Mouse (Mus musculus) G1E (cell line): ENCODE measurements at regions not wholly inside any gene's neighbourhood (a gene's known extent, or its start where the extent isn't known, plus 50 kb on each side); places are given as distances from the start of the nearest gene placed in this dataset.

ENCODE experiments used
- ATAC-seq: 2 replicates; pipeline ENCODE4 v1.8.0; 2016; ENCODE audit warnings: mild to moderate bottlenecking; ENCODE audit not compliant: insufficient number of reproducible peaks, poor library complexity, low FRiP score, severe bottlenecking; ENCODE audit errors: extremely low read depth
- DNase-seq: peaks from one replicate; pipeline ENCODE4 v3.0.0; 2012; ENCODE audit warnings: low spot score
- H3K27me3 ChIP-seq: 2 replicates; pipeline ENCODE4 v1.6.1; 2012; ENCODE audit warnings: mild to moderate bottlenecking, low read length, inconsistent platforms; ENCODE audit not compliant: insufficient read depth
- H3K36me3 ChIP-seq: replicated peaks from 2 replicates; pipeline ENCODE3; 2012; ENCODE audit warnings: mild to moderate bottlenecking, inconsistent platforms
- H3K4me1 ChIP-seq: 2 replicates; pipeline ENCODE4 v1.6.1; 2012; ENCODE audit warnings: low read depth, low read length, inconsistent platforms, mixed read lengths; ENCODE audit not compliant: insufficient read depth
- H3K4me3 ChIP-seq: 2 replicates; pipeline ENCODE4 v1.5.1; 2012; ENCODE audit warnings: low read depth, mild to moderate bottlenecking, inconsistent platforms, low read length, moderate library complexity, mixed read lengths
- H3K9me3 ChIP-seq: replicated peaks from 2 replicates; pipeline ENCODE4 v1.6.1; 2012; ENCODE audit warnings: inconsistent platforms
- CTCF ChIP-seq: IDR thresholded peaks from 2 replicates; pipeline ENCODE4 v1.5.1; 2012; ENCODE audit warnings: low read depth, low read length, inconsistent platforms, mixed read lengths
- GATA1 ChIP-seq: IDR thresholded peaks from 2 replicates; pipeline ENCODE4 v1.6.1; 2012; ENCODE audit warnings: borderline replicate concordance, low read length, inconsistent platforms, mixed read lengths
- GATA2 ChIP-seq: IDR thresholded peaks from 2 replicates; pipeline ENCODE4 v1.6.1; 2012; ENCODE audit warnings: low read depth, low read length, inconsistent platforms, borderline replicate concordance
- POLR2AphosphoS5 ChIP-seq: IDR thresholded peaks from 2 replicates; pipeline ENCODE4 v1.6.1; 2012; ENCODE audit warnings: low read depth, low read length, inconsistent platforms; ENCODE audit not compliant: insufficient replicate concordance
- TAL1 ChIP-seq: conservative IDR thresholded peaks from 2 replicates; pipeline ENCODE4 v1.6.1; 2012; ENCODE audit warnings: low read depth, low read length, inconsistent platforms, mixed read lengths

DNA sequence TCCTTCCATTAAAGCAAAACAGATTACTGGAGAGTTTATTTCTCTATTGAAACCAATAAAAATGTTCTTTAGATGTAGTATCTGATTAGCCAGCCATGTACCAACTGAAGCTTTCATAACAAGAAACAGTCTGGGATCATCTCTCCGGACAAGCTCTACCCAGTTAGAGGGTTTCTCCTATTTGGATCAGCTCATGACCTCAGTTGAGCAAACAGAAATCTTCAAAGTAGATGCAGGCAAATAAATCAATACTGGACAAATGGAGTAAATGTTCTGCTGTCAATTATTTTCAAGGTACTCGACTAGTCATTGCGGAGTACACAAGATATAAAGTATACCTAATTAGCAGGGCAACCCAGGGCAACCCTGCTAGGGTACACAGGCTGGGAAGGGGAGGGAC lies 67.4 kb downstream of the Avpr1a start:
- Histone ChIP-seq H3K9me3 (peaks cover 33% of the 10 kb centered on the region), H3K27me3 (no peaks in the 10 kb centered on the region), H3K4me3 (no peak overlapping the region), H3K36me3 (no peaks in the 10 kb centered on the region), H3K4me1 (no peaks in the 10 kb centered on the region)
- TF ChIP-seq TAL1 (no peak), GATA2 (no peak), POLR2AphosphoS5 (no peak), GATA1 (no peak), CTCF (no peak)
- no peak for ATAC-seq
- DNase-seq: no peak

DNA sequence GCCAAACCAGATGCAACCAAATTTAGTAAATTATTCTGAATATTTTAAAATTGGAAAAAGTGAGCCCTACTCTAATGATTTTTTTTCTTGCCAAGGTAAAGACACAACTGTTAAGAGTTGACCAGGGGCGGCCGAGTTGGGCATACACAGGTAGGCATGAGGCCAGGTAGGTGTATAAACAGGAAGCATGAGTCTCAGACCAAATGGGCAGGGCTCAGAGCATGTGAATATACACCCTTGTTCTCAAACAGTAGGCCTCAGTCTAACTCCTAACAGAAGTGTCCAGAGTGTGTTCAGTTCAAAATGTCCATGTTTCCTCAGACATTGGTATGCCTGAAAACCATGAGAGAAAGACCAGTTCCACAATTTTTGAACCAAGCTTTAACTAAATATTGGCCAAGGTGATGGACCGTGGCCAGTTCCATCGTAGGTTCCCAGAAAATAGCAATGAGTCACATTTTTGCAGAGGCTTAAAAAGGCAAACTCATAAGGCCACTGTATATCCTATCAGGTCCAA lies 71.0 kb downstream of the Avpr1a start:
- TF ChIP-seq CTCF (no peak), GATA2 (no peak), TAL1 (no peak), POLR2AphosphoS5 (no peak), GATA1 (no peak)
- Histone ChIP-seq H3K9me3 (peaks cover 30% of the 10 kb centered on the region), H3K36me3 (no peaks in the 10 kb centered on the region), H3K4me1 (no peaks in the 10 kb centered on the region), H3K27me3 (no peaks in the 10 kb centered on the region), H3K4me3 (no peak overlapping the region)
- no peak for DNase-seq
- no peak for ATAC-seq

DNA sequence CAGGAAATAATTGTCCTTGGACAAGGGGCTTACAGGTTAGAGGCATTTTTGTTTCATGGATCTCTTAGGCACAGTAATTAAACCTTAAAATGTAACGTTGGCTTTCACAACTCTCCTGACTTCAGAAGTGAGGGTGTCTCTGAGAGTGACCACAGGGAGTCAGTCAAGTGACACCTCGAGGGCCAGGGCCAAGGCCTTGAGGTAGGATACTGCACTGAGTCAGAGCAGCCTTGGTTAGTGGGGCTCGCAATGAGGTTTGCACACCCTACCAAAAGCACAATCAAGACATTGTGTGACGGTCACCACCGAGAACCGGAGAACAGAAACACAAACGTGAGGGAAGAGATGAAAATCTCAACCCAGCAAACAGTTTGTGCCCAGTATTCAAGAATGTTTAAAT lies 71.7 kb downstream of the Avpr1a start:
- Histone ChIP-seq H3K27me3 (no peaks in the 10 kb centered on the region), H3K9me3 (peaks cover 28% of the 10 kb centered on the region), H3K36me3 (no peaks in the 10 kb centered on the region), H3K4me1 (no peaks in the 10 kb centered on the region), H3K4me3 (no peak overlapping the region)
- ATAC-seq (no peak), DNase-seq (no peak)
- no peak for TF ChIP-seq GATA1
- TF ChIP-seq CTCF: no peak
- no peak for TF ChIP-seq POLR2AphosphoS5
- TF ChIP-seq GATA2: no peak
- no peak for TF ChIP-seq TAL1

DNA sequence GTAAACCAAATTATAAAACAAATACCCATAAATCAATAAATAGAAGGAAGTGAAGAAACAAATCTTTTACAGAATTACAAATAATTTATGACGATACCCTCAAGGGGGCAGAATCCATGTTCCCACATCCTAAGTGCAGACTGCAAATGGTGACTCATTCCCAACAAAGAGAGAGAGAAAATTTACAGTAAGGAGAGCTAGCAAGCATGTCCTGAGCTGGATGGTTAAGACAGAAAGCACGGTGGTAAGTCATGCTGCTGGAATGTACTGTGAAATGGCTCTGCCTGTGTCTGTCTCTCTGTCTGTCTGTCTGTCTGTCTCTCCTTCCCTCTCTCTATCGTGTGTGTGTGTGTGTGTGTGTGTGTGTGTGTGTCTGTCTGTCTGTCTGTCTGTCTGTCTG lies 74.3 kb downstream of the Avpr1a start:
- peaks cover 32% of the 10 kb centered on the region for H3K9me3 ChIP-seq
- no peaks in the 10 kb centered on the region for H3K4me1 ChIP-seq
- no peak for DNase-seq
- ATAC-seq: no peak
- TF ChIP-seq POLR2AphosphoS5 (no peak), CTCF (no peak), GATA1 (no peak), GATA2 (no peak), TAL1 (no peak)
- H3K4me3 ChIP-seq: no peak overlapping the region
- H3K36me3 ChIP-seq: no peaks in the 10 kb centered on the region
- no peaks in the 10 kb centered on the region for H3K27me3 ChIP-seq

DNA sequence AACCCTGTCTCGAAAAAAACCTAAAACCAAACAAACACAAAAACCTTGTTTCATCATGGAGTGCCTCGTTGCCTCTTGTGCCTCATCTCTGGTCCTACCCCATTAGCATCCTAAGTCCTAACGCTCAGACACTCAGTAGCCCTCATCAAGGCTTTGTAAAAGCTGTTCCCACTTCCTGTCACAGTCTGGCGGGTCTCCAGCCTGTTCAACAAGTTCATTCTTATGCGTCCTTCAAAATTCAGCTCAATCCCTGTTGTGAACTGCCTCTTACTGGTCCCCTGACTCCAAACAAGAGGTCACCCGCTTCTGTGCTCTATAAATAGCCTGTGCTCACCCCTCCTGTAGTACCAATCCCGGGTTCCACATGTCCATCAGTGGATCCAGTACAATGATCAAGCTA lies 77.1 kb downstream of the Avpr1a start:
- TF ChIP-seq CTCF (no peak), TAL1 (no peak), POLR2AphosphoS5 (no peak)
- Histone ChIP-seq H3K9me3 (peaks cover 24% of the 10 kb centered on the region), H3K4me3 (no peak overlapping the region), H3K27me3 (no peaks in the 10 kb centered on the region), H3K4me1 (no peaks in the 10 kb centered on the region), H3K36me3 (no peaks in the 10 kb centered on the region)
- ATAC-seq: no peak
- DNase-seq: no peak

DNA sequence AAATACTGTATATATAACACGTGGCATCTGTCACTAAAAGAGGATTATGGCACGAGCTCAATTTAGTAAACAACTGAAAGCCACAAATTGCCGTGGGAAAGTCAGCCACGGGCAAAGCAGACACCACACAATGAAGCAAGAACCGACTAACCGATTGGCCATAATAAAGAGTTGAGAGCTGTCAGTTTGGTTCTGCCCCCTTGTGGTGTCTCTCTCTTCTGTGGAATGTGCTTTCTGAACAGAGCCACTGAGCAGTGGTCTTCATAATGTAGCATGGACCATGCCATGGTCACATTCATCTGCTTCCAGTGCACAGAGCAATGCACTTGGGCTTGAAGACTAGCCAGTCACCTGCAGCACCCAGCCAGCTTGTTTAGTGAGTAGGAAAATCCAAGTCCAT lies 77.5 kb downstream of the Avpr1a start:
- no peaks in the 10 kb centered on the region for H3K4me1 ChIP-seq
- TF ChIP-seq CTCF (no peak), POLR2AphosphoS5 (no peak), GATA2 (no peak), TAL1 (no peak), GATA1 (no peak)
- H3K36me3 ChIP-seq: no peaks in the 10 kb centered on the region
- DNase-seq (no peak), ATAC-seq (no peak)
- peaks cover 24% of the 10 kb centered on the region for H3K9me3 ChIP-seq
- H3K4me3 ChIP-seq: no peak overlapping the region
- H3K27me3 ChIP-seq: no peaks in the 10 kb centered on the region

DNA sequence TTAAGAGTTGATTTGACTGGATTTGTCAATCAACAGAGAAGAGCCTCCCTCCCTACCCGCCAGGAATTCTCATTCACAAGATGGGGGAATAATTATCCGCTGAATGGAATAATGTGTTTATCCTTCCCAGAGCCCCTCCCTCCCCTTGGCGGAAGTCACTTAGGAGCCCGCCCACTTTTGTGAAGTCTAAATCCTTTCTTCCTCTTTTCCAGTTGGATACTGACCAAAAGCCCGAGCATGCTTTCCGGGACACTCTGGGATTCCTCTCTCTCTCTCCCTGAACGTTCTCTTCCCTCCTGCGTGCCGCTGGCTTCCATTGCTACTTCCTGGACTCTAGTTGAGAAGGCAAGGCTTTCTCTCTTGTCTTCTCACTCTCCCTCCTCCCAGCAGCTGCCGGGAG lies 79.9 kb downstream of the Avpr1a start:
- no peaks in the 10 kb centered on the region for H3K27me3 ChIP-seq
- peaks cover 26% of the 10 kb centered on the region for H3K9me3 ChIP-seq
- ATAC-seq (no peak), DNase-seq (no peak)
- no peak for TF ChIP-seq POLR2AphosphoS5
- TF ChIP-seq GATA1: no peak
- no peak for TF ChIP-seq GATA2
- no peak for TF ChIP-seq TAL1
- TF ChIP-seq CTCF: no peak
- no peaks in the 10 kb centered on the region for H3K36me3 ChIP-seq
- H3K4me1 ChIP-seq: no peaks in the 10 kb centered on the region
- no peak overlapping the region for H3K4me3 ChIP-seq
